Mouse (Mus musculus) right cerebral cortex, postnatal 10 days (tissue): ENCODE data around the gene Cd47.

Experiments
- DNase-seq, 2 experiments: peaks; one replicate each; pipeline ENCODE4 v3.0.0; 2021; ENCODE audit warnings: low spot score in 2 of 2

The Cd47 gene

DNA sequence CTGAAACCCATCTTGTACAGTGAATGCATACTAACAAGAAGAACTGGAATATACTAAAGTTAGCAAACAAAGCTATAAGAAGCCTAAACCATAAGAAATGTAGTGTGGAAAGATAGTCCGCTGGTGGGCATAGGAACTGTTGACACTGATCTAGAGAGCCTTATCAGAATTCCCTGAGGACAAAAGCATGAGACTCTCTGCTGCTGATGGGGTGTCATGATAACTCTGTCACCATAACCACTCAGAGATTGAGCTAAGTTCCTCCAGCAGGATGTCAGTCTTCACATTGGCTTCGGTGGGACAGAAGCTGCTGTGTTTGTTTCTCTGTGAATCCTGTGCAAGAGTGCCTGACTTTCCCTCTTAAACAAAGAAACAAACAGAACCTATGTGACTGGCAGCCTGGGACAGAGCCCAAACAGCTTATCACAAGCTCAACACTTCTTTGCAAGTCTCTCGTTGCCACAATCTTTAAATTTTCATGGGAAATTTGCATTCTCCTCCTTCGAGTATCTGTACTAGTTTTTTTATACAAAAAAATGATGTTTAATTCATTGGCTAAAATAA lies 33.9 kb downstream of the Cd47 start:
- no peak for DNase-seq

DNA sequence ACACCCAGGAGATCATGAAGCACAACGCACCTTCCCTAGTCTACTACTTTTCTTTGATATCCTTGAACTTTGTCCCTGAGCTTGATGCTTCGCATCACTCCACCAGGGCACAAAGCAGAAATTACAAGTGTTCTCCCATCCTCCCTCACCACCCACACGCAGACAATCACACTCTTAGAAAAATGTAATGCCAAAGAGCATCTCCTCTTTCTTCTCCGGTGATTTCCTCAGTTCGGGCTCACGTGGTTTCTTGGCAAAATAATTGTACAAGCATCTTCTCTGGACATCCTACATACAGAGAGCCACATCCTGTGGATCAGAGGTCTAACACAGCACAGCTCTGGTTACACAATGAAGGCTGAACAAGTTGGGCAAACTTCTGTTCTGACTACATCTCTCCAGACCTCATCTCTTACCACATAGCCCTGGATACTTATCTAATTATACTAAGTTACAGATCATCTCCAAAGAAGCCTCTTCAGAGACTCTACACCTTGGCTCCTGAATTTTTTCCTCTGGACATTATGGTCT lies 36.4 kb downstream of the Cd47 start:
- DNase-seq = no peak

DNA sequence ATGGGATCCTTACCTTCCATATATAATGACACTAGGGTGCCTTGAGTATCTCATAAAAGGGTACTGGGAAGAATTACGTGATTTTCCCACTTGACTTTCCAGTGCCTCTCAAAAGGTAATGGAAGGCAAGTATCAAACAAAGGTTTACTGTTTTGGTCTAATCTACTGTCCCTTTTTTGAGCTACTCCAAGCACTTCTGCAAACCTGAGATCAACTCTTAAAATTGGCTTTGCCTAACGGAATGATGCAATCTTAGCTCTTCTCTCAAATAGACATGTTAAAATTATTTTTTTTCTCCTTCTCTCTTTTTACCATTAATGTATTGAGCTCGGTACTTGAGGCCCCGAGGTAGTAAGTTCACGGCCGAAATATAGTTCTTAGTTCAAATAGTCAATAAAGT lies 38.6 kb downstream of the Cd47 start:
- no peak for DNase-seq

DNA sequence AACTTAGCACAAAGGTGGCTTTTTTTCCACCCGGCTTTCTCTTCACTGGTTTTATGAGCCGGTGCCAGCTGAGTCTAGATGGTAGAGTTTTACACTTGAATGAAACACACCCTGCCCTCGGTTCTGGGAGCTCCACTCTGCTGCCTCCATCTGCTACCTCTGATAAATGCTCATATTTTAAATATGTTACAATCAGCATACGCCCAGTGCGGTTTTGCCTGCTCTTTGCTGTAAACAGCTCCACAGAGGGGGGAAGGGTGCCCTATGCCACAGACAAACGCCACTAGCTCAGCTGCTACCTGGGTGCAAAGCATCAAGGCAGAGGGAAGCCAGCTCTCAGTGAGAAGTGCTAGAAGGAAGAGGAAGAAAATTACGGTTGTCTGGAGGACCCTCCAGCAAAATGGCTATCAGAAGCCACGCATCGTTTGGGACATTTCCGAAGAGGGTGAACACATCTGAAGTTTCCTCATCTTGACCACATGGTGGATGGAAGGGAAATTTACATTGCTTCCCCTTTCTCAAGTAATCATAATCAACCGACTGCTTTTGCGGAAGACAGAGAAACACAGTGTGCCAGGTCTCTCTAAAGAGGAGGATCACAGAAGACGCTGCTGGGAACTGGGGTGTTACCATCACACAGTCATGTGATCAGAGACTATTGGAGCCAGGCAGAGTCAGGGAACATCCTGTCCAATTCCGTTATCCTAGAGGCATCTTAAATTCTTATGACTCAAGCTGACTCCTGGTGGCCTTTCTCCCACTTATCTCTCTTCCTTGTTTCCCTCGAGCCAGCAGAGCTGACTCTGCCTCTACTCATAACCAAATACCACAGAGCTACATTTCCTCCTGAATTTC lies 39.6 kb downstream of the Cd47 start:
- DNase-seq = peak; percentile 40 to 41

DNA sequence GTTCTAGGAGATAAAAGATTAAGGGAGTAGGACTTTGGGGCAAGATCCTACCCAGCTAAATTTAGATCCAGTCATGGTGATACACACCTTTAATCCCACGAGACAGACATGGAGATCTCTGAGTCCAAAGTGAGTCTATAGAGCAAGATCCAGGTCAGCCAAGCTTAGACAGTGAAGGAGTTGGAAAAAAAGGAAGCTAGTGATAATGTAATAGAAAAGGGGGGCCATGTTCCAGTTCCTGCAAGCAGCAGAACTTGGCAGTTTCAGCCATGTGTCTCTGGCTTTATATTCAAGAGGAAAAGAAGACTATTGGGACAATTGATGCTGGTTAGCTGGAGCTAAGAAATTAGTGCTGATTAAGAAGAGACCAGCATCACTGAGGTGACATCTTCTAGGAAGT lies 43.4 kb downstream of the Cd47 start:
- DNase-seq = no peak

DNA sequence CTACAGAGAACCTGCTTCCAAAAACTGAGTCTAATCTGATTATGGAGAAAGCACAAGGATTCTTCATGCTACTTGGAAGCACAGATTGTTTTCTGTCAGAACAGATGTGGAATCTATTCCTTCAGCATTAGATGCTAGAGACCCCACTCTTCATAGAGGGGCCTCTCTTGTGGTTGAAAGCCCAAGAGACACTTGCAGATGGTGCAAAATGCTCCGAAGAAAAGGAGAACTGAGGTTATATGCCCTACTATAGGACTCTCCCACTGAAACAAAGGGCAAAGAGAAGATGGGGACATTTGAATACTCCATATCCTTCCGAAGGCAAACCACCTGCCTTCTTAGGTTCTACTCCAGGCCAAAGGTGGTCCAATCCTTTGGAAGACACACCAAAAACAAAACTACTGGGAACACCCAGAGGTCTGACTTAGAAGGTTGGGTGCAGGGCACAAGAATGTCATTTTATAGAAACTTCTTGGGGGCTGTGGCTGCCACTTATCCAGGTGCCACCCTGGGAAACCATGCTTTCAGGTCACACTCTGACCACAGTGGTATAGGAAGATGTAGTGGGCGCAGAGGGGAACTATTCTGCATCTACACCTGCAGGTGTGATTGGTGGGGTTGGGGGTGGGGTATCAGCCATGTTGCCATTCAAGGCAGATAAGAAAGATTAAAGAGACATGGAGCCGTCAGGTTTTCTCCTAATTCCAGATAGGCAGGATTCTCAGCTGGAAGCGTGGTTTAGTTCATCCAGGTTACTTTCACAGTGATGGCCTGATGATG lies 47.1 kb downstream of the Cd47 start:
- no peak for DNase-seq

DNA sequence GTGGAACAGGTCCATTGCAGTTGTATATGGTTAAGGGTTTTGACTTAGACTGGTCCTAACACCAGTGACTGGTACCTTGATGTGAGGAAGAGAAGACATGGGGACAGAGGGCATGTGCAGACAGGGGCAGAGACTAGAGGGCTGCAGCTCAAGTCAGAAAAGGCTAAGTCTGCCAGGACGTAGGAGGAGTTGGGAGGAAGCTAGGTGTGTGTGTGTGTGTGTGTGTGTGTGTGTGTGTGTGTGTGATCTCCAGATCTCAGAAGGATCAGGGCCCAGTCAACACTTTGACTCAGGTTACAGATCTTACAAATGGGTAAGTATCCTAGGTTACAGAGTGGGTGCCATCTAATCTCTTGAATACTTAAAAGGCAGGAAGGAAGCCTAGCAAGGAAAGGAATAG lies 48.3 kb downstream of the Cd47 start:
- DNase-seq = no peak

DNA sequence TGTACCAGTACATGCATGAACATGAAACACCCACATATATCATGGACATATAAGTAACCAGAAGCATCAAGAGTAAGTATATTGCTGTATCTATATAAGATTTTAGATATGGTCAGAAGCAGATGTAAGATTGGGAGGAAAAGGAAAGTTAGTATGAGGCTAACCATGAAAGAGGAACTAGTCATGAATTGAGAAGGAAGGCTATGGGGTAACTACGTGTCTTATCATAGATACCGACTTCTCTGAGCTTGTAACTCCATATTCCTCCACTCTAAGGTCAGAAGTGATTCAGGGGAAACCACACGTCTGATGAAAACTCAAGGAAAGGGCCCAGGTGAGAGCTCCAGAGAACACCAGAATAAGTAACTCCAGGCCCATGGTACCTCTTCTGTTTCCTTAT lies 52.6 kb downstream of the Cd47 start:
- no peak for DNase-seq

DNA sequence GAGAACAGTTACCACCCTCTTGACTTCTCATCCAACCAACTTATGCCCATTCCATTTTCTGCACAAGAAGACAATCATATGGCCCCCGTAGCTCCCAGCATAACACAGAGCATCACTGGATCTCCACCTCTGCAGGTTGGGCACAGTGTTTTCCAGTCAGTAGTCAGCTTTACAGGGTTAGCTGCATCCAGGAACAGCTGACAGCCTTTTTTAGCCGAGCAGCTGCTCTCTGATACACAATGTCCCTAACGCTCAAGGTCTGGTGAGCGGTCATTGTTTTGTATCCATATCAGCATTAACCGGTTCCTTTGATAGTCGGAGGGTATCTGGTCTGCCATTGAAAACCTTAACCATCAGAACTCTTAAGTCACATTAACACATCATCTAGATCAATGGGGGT lies 53.3 kb downstream of the Cd47 start:
- DNase-seq = no peak

DNA sequence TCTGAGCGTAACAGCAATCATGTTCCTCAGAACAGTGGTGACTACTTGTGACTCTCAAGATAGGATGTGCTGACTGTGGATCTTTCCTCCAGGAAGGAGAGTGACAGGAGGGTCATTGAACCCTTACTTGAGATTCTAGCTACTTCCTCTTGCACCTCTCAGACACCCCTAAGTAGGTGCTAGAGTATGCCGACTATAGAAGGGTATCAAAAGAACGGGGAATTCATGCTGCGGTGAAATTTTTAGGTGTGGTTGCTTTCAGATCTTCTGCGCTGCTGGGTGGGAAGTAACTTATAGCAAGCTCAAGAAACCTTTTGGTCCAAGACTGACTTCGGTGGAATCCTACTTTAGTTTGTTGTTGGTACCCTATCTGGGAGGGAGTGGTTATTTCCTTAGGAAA lies 53.9 kb downstream of the Cd47 start:
- no peak for DNase-seq

DNA sequence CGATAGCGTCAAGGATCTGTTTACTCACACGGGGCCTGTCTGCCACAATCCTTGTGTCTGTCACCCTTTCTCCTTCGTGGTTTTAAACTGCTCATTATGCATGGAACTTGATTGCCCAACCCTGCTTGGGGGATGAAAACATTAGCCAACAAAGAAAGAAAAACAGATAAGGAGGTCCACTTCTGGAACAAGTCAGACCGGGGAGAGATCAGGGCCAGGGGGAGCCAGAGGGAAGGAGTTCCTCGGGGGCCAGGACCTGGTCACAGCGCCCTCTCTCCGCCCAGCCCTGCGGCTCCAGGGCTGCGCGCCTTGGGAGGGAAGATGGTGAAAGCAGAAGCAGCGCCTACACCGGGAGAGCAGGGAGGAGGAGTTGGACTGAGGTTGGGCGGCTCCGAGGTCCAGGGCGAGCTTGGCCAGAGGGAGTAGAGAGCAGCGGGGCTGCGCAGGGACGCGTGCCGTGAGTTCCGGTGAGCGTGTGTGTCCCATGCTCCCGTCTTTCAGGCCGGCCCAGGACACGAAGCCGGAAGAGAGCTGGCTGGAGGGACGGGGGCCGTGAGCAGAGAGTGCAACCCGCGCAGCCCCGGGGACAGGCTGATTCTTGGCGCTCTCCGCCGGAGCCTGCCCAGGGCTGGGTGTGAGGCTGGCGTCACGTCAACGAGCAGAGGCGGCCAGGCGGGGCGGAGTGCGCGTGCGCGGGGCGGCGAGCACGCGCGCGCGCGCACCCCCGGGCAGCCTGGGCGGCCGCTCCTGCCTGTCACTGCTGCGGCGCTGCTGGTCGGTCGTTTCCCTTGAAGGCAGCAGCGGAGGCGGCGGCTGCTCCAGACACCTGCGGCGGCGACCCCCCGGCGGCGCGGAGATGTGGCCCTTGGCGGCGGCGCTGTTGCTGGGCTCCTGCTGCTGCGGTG lies 54.9 kb downstream of the Cd47 start:
- DNase-seq = peak; percentile 94

DNA sequence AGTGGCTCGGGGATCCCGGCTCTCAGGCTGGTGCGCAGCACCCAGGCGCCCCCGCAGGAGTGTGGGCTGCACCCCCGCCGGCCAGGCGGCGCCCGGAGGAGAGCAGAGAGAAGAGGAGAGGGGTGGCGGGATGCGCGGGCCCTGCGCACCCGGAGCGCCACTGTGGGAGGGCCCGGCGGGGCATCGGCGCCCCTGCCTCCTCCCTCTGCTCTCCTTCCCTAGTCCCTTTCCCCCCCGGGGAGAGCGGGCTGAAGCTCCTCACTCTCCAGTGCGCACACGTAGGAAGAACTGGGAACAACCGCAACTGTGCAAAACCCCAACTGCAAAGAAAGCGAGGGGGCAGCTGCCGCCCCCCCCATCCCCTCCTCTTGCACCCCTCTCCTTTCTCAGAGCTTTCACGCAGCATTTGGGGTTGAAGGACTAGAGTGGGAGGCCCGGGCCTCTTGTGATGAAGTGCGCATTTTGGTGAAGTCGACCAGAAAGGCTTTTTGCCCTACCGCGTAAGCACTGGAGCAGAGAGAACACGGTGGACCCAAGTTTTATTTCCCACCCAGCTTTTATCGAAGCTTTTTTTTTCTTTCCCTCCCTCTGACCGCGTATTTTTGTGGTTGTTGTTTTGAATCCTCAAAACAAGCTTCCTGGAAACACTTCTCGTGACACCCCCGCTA lies 55.6 kb downstream of the Cd47 start:
- no peak for DNase-seq

DNA sequence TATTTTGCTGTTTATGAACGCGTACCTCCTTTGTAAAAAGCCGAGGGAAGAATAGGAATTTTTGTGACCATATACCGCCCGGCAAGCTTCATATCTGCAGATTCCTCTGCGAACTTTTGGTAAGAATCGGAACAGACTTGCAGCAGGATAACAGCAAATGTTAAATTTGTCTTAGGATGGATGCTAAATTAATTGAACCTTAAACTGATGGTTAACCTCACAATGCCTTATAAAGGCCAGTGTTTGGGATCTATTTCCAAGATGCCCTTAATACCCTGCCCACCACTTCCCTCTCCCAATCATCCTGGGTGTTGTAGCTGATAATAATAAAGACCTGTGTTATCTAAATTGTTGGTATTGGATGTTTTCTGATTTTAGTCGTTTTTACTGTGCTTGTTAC lies 56.3 kb downstream of the Cd47 start:
- DNase-seq = no peak

DNA sequence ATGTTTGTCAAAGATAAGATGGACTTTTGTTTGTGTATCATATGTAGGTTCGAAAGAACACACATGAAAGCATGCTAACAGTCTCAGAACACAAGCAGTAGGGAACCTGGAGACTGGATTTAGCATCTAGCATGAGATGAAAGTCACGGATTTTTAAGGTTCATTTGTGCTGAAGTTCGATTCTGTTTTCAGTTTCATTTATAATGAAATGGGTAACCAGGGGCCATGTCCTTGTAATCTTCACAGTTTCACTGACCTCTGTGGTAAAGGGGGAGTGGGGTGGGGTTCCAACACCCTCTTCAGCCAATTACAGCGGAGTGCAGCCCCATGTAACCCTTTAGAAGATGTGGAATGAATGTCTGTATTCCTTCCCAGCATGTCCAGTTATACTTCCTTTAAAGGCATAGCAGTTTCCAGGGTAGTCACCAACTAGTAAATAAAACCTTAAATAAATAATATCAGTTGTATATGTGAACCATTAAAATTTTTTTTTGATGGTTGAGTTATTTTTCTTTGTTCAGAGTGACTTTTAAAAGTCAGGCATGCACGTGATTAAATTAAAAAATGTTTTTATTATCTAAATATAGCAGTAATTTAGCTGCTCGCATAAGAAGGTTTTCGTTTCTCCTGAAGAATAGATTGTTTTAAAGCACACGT lies 57.3 kb downstream of the Cd47 start:
- no peak for DNase-seq

DNA sequence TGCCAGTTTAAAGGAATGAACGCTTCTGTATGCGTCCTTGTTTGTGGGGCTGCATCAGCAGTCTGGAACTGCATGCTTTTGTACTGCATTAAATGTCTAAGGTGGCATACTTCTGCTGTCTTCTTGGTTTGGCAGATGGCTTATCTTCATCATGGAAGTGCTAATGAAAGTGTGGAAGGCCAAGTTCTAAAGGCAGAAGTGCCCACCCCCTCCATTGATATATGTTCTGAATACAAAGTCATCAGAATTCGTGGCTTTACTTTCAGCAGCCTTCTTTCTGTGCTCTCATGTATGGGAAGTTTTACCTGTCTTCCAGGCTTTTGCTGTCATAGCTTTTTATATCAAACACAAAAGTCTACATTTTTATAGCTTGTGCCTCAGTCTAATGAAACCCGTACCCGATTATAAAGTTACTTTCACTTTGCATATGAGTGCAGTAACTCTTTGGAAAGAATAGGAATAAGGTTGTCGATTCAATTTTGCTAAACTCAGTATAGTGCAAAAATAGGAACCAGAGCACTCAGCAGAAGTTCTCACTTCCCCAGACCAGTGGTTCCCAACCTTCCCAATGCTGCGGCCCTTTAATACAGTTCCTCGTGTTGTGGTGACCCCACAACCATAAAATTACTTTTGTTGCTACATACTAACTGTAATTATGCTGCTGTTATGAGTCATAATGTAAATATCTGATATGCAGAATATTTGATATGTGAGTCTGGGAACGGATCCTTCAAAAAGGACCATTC lies 58.0 kb downstream of the Cd47 start:
- DNase-seq = no peak

DNA sequence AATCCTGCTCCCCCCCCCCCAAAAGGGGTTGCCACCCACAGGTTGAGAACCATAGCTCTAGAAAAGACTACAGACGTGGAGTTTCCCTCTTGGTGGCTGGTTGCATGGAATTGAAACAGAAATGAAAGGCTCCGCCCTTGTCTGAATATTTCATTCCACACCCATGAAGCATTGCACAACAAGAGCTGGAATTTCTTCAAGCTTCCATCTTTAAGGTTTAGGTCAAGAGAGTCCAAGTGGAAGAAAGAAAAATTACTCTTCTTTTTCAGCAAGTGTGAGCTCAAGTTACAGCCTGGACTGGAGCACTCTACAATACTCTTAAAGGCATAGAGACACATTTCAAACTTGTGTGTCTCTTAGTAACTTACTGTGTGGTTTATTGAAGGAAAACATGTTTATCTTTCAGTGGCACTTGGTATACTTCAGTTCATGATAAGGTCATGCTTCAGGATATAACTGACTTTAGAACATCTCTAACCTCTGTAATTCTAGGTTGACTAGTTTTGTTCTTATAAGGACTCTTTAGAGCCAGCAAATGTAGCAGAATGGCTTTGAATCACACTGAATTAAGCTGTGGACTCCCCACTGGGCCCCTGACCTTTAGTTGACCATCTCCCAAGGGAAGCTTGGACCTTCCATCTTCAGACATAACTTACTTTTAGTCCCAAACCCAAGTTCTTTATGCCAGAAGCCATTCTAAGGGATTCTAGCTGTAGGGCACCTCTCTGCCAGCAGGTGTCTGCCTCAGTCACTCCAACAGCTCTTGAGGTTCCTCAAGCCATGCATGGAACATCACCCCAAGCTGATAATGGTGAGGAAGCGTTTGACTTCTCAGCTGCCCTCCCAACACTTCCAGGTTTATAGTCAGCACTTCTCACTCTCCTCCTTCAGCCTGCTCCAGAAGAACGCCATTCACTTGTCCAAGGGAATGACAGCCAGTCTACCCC lies 58.8 kb downstream of the Cd47 start:
- DNase-seq = no peak

DNA sequence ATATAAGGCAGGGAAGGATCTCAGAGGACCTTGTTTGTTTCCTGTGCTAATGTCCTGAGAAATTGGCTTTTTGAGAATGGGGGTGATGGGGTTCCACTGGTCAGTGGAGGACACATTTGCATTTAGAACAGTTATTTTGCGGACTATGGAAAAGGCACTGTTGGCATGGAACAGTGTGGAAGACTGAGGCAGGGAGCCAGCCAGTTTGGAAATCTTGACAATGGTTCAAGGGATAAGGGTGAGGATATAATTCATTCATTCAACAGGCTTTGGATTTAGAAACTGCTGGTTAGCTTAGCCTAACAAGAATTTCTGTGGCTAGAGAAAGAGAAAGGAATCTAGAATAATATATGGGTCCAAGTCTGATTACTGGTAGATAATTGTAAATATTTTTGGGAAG lies 61.7 kb downstream of the Cd47 start:
- no peak for DNase-seq

DNA sequence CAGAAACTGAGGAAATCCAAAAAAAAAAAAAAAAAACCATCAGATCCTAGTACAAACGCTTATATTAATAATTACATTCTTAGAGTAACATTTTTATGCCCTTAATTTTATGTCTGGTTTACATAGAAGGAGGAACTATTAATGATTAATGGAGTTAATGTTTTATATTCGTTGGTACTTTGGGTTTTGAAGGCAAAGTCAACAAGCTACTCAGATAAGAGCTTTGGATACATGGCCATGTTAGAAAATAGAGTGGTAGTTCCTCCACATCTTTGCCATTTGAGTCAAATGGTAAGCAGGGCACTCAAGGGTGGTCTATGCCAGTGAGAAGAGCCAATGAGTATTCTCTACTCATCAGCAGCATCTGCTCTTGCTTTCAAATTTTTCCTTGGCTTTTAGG lies 66.3 kb downstream of the Cd47 start:
- no peak for DNase-seq

DNA sequence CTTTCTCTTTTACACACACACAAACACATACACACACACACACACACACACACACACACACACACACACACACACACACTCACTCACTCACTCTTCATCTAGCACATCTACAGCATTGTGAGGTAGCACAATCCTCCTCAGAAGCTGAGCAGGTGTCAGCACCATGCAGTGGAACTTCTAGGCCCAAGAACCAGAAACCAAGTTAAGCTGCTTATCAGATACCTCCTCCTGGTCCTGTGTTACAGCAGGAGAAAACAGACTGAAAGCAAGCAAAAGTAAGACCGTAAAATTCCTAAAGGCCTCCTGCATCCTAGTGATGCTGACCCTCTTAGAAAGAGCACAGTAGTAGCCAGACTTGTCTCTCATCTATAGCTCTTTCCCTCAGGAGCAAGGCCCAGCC lies 67.9 kb downstream of the Cd47 start:
- no peak for DNase-seq
